Comparison of ENCODE assay signal across 8 mouse cellular contexts in the genomic region with DNA sequence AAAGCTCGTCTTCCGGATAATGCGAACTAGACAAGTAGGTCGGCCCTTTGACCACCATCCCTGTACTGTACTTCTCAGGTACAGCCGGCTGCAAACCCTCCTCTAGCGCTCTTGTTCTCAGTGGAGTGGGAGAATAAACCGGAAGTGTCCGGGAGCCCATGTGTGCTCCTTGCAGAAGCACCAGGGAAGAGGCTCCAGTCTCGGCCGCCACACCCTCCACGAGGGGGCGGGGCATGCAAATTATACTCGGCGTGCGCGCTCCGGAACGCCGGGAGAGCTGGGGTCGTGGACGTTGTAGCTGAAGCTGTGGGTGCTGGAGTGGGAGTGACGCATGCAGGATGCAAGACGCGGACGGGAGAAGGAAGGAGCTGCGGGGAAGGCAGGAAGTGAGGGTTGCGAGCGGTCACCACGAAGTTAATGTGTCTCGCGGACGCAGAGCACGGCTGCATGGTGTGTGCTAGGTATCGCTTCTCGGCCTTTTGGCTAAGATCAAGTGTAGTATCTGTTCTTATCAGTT. TPM values are rescaled to one million over a fixed set of nuclear protein-coding genes. Genes with fewer than 3 reads are reported as not detected.
DNase-seq lines count a peak whose midpoint lies in the region; ATAC-seq and TF ChIP-seq lines count a peak whose summit lies in the region.

No protein-coding gene starts in this region.

- no peaks in the 10 kb centered on the region for H3K36me3 ChIP-seq in C2C12 (ENCODE audit: control insufficient read depth, insufficient read depth)
- H3K36me3 ChIP-seq in erythroblast, embryonic 14.5 days (ENCODE audit: control insufficient read depth), result no peaks in the 10 kb centered on the region; the same call in 1 of the 2 replicates
- H3K36me3 ChIP-seq in heart, embryonic 13.5 days, result no peaks in the 10 kb centered on the region
- no peaks in the 10 kb centered on the region for H3K36me3 ChIP-seq in liver, embryonic 12.5 days
- H3K36me3 ChIP-seq in stomach, embryonic 15.5 days, result 0 out of 2 replicates have a peak, but pooled peaks cover under 1% of the 10 kb centered on the region

- peak; percentile 96 for DNase-seq in brain, embryonic 14.5 days (ENCODE audit: low read depth)
- peak; percentile 94 for DNase-seq in kidney, postnatal 10 days
- peak; percentile 71 to 81 for DNase-seq in natural killer cell, adult 2 months (ENCODE audit: low spot score in 2 of 2)

- 1% methylated on average over 35 of the region's 35 CpGs for WGBS in heart, embryonic 13.5 days
- WGBS in liver, embryonic 12.5 days (ENCODE audit: insufficient replicate concordance), result 1% methylated on average over 35 of the region's 35 CpGs
- under 1% methylated on average over 35 of the region's 35 CpGs for whole genome bisulfite sequencing in stomach, embryonic 15.5 days

- TF ChIP-seq CTCF in C2C12 (IDR thresholded peaks at IDR 0.05; ENCODE audit: control insufficient read depth, insufficient read depth, insufficient read length), result no peak
- TF ChIP-seq CTCF in brain, embryonic 14.5 days (IDR thresholded peaks at IDR 0.05; ENCODE audit: borderline replicate concordance, extremely low read depth, insufficient read depth, insufficient read length), result no peak

- no peaks in the 10 kb centered on the region for H3K79me2 ChIP-seq in C2C12 (ENCODE audit: control insufficient read depth, insufficient read depth)

- peak overlapping the region; percentile 92 for H3K27ac ChIP-seq in heart, embryonic 13.5 days (replicated peaks)
- H3K27ac ChIP-seq in liver, embryonic 12.5 days, result peak overlapping the region; percentile 86
- peak overlapping the region; percentile 89 for H3K27ac ChIP-seq in stomach, embryonic 15.5 days

- peak overlapping the region; percentile 21 for H3K4me3 ChIP-seq in C2C12 (ENCODE audit: insufficient read depth, poor library complexity, severe bottlenecking)
- H3K4me3 ChIP-seq in erythroblast, embryonic 14.5 days (replicated peaks), result peak overlapping the region; percentile 62
- peak overlapping the region; percentile 57 for H3K4me3 ChIP-seq in heart, embryonic 13.5 days
- peak overlapping the region; percentile 49 for H3K4me3 ChIP-seq in liver, embryonic 12.5 days
- peak overlapping the region; percentile 41 for H3K4me3 ChIP-seq in stomach, embryonic 15.5 days (replicated peaks)

- peak overlapping the region; percentile 86 for H3K9ac ChIP-seq in heart, embryonic 13.5 days
- H3K9ac ChIP-seq in liver, embryonic 12.5 days, result peak overlapping the region; percentile 67
- peak overlapping the region; percentile 30; the same call in 1 of the 2 replicates for H3K9ac ChIP-seq in stomach, embryonic 15.5 days

- TF ChIP-seq POLR2A in brain, embryonic 14.5 days (IDR thresholded peaks at IDR 0.05; ENCODE audit: borderline replicate concordance, extremely low read depth, insufficient read depth, insufficient read length, poor library complexity, severe bottlenecking), result peak; percentile 15; the same call in 1 of the 2 replicates

- no peaks in the 10 kb centered on the region for H3K9me3 ChIP-seq in erythroblast, embryonic 14.5 days (ENCODE audit: control insufficient read depth, low read length)
- no peaks in the 10 kb centered on the region for H3K9me3 ChIP-seq in heart, embryonic 13.5 days
- no peaks in the 10 kb centered on the region for H3K9me3 ChIP-seq in liver, embryonic 12.5 days (replicated peaks)
- H3K9me3 ChIP-seq in stomach, embryonic 15.5 days, result no peaks in the 10 kb centered on the region

- H3K27me3 ChIP-seq in C2C12 (ENCODE audit: control insufficient read depth, insufficient read depth, insufficient read length), result no peaks in the 10 kb centered on the region
- H3K27me3 ChIP-seq in erythroblast, embryonic 14.5 days (ENCODE audit: control insufficient read depth), result no peaks in the 10 kb centered on the region
- H3K27me3 ChIP-seq in heart, embryonic 13.5 days (replicated peaks), result no peaks in the 10 kb centered on the region
- no peaks in the 10 kb centered on the region for H3K27me3 ChIP-seq in liver, embryonic 12.5 days (replicated peaks)
- no peaks in the 10 kb centered on the region for H3K27me3 ChIP-seq in stomach, embryonic 15.5 days (replicated peaks)

- peak overlapping the region; percentile 86 for H3ac ChIP-seq in C2C12 (ENCODE audit: control insufficient read depth, insufficient read length, low read depth)

- peak; percentile 78 for ATAC-seq in heart, embryonic 13.5 days (ENCODE audit: extremely low read depth, insufficient number of reproducible peaks, low FRiP score, low TSS enrichment)
- ATAC-seq in liver, embryonic 12.5 days, result peak; percentile 77
- ATAC-seq in stomach, embryonic 15.5 days (ENCODE audit: insufficient read depth, low FRiP score, low read depth), result peak; percentile 88

- H3K4me2 ChIP-seq in heart, embryonic 13.5 days, result peak overlapping the region; percentile 76
- peak overlapping the region; percentile 74 for H3K4me2 ChIP-seq in liver, embryonic 12.5 days
- H3K4me2 ChIP-seq in stomach, embryonic 15.5 days, result peak overlapping the region; percentile 69

- H3K4me1 ChIP-seq in erythroblast, embryonic 14.5 days (ENCODE audit: control insufficient read depth), result peaks cover 31% of the 10 kb centered on the region
- peaks cover 16% of the 10 kb centered on the region for H3K4me1 ChIP-seq in heart, embryonic 13.5 days
- H3K4me1 ChIP-seq in liver, embryonic 12.5 days, result peaks cover 33% of the 10 kb centered on the region
- H3K4me1 ChIP-seq in stomach, embryonic 15.5 days, result peaks cover 19% of the 10 kb centered on the region

- no peaks in the 10 kb centered on the region for H3K79me3 ChIP-seq in C2C12 (ENCODE audit: low read depth)

TF ChIP-seq in C2C12, 6 proteins besides CTCF, POLR2A, EP300 and RAD21:
- TF ChIP-seq FOSL1 (IDR thresholded peaks at IDR 0.05; ENCODE audit: insufficient read depth, low read length, poor library complexity, severe bottlenecking) (no peak), MYOD1 (IDR thresholded peaks at IDR 0.05; ENCODE audit: control insufficient read depth, insufficient read length, low read depth) (no peak), MYOG (IDR thresholded peaks at IDR 0.05; ENCODE audit: control insufficient read depth, extremely low read depth, insufficient read length) (no peak), MAX (IDR thresholded peaks at IDR 0.05) (no peak)
TF ChIP-seq in C2C12: peak in this region for 0.

RNA-seq across cellular contexts. Expression of gene Pecr, which starts 29.5 kb away (rescaled TPM):
- 16.8 TPM for polyA plus RNA-seq in C2C12 (2012; fragmentation: generic; extraction: Trizol)
- 4.5 and 5.0 TPM in 2 replicates for polyA plus RNA-seq in brain, embryonic 14.5 days (2012; rRNA removed)
- 0.23 and 0.28 TPM in 2 replicates for polyA plus RNA-seq in erythroblast, embryonic 14.5 days (2012)
- 20.4 and 23.7 TPM in 2 replicates for polyA plus RNA-seq in heart, embryonic 13.5 days (2015; fragmentation: Nextera tagmentation; extraction: Ambion mirVana)
- polyA plus RNA-seq in liver, embryonic 12.5 days (2016; fragmentation: Nextera tagmentation; extraction: Ambion mirVana), result 33.7 and 34.4 TPM in 2 replicates
- polyA plus RNA-seq in stomach, embryonic 15.5 days (2015; fragmentation: Nextera tagmentation; extraction: Ambion mirVana), result 47.1 and 57.3 TPM in 2 replicates

RNA-seq across cellular contexts. Expression of gene Tmem169, which starts 29.6 kb away (rescaled TPM):
- 0.22 TPM for polyA plus RNA-seq in C2C12 (2012; fragmentation: generic; extraction: Trizol)
- polyA plus RNA-seq in brain, embryonic 14.5 days (2012; rRNA removed), result 21.4 and 27.8 TPM in 2 replicates
- not detected in 2 replicates for polyA plus RNA-seq in erythroblast, embryonic 14.5 days (2012)
- 0.33 and 0.35 TPM in 2 replicates for polyA plus RNA-seq in heart, embryonic 13.5 days (2015; fragmentation: Nextera tagmentation; extraction: Ambion mirVana)
- 0.49 and 0.62 TPM in 2 replicates for polyA plus RNA-seq in liver, embryonic 12.5 days (2016; fragmentation: Nextera tagmentation; extraction: Ambion mirVana)
- polyA plus RNA-seq in stomach, embryonic 15.5 days (2015; fragmentation: Nextera tagmentation; extraction: Ambion mirVana), result 3.2 and 3.3 TPM in 2 replicates

RNA-seq across cellular contexts. Expression of gene Mreg, which starts 42.5 kb away (rescaled TPM):
- 1.6 TPM for polyA plus RNA-seq in C2C12 (2012; fragmentation: generic; extraction: Trizol)
- polyA plus RNA-seq in brain, embryonic 14.5 days (2012; rRNA removed), result 0.61 and 0.79 TPM in 2 replicates
- 0.01 TPM in 1 of 2 replicates, not detected in the other for polyA plus RNA-seq in erythroblast, embryonic 14.5 days (2012)
- 4.0 TPM in 2 replicates for polyA plus RNA-seq in heart, embryonic 13.5 days (2015; fragmentation: Nextera tagmentation; extraction: Ambion mirVana)
- polyA plus RNA-seq in liver, embryonic 12.5 days (2016; fragmentation: Nextera tagmentation; extraction: Ambion mirVana), result 5.2 and 5.8 TPM in 2 replicates
- polyA plus RNA-seq in stomach, embryonic 15.5 days (2015; fragmentation: Nextera tagmentation; extraction: Ambion mirVana), result 8.5 and 9.7 TPM in 2 replicates

RNA-seq across cellular contexts. Expression of gene Xrcc5, which starts 52.6 kb away (rescaled TPM):
- polyA plus RNA-seq in C2C12 (2012; fragmentation: generic; extraction: Trizol), result 25.0 TPM
- polyA plus RNA-seq in brain, embryonic 14.5 days (2012; rRNA removed), result 11.0 and 11.4 TPM in 2 replicates
- polyA plus RNA-seq in erythroblast, embryonic 14.5 days (2012), result 0.10 and 0.13 TPM in 2 replicates
- polyA plus RNA-seq in heart, embryonic 13.5 days (2015; fragmentation: Nextera tagmentation; extraction: Ambion mirVana), result 18.1 TPM in 2 replicates
- polyA plus RNA-seq in liver, embryonic 12.5 days (2016; fragmentation: Nextera tagmentation; extraction: Ambion mirVana), result 25.7 and 27.9 TPM in 2 replicates
- 34.5 and 42.9 TPM in 2 replicates for polyA plus RNA-seq in stomach, embryonic 15.5 days (2015; fragmentation: Nextera tagmentation; extraction: Ambion mirVana)

Comparison
In these comparisons a context has a peak if more than half of its experiments do, and no peak if none do; other contexts are left out.
1. Peak in every context shown above with its lines: DNase-seq, ATAC-seq, H3K4me3 ChIP-seq and H3K27ac ChIP-seq.
2. H3K9ac ChIP-seq: peak in every context shown above with its lines; median percentile 86 in heart, embryonic 13.5 days; 67 in liver, embryonic 12.5 days; 30 in stomach, embryonic 15.5 days.